Mouse (Mus musculus): ENCODE measurements around the gene Cfl1. TPM values are rescaled to one million over a fixed set of nuclear protein-coding genes. Genes with fewer than 3 reads are reported as not detected.
"Not testable (repeated sequence)": the region's sequence is repeated elsewhere in the genome, so short reads cannot be mapped to it uniquely, and the experiment has no call there.

The Cfl1 gene
- polyA plus RNA-seq, 1 experiment from 2014 or later, result 1,341 TPM

GRCm38 (mm10) chr19:5481398-5481797 lies 8.9 kb upstream of the Cfl1 start:
- Histone ChIP-seq H3K9me3 (replicated peaks) (no peaks in the 10 kb centered on the region), H3K4me3 (replicated peaks) (no peak overlapping the region), H3K9ac (no peak overlapping the region), H3K36me3 (peaks cover 52% of the 10 kb centered on the region), H3K27me3 (0 out of 2 replicates have a peak, but pooled peaks cover 3% of the 10 kb centered on the region), H3K4me2 (no peak overlapping the region), H3K27ac (no peak overlapping the region), H3K4me1 (replicated peaks) (peaks cover 15% of the 10 kb centered on the region)
- WGBS (ENCODE audit: insufficient replicate concordance), result 83% methylated on average over 10 of the region's 10 CpGs
- no peak for DNase-seq
- ATAC-seq (ENCODE audit: low read depth), result no peak

GRCm38 (mm10) chr19:5483386-5484359 lies 6.6 kb upstream of the Cfl1 start:
- no peak for ATAC-seq (ENCODE audit: low read depth)

GRCm38 (mm10) chr19:5484496-5484895 lies 5.8 kb upstream of the Cfl1 start:
- H3K36me3 ChIP-seq, result peaks cover 52% of the 10 kb centered on the region
- ATAC-seq (ENCODE audit: low read depth) (no peak), DNase-seq (no peak)
- H3K27me3 ChIP-seq, result no peaks in the 10 kb centered on the region
- no peaks in the 10 kb centered on the region for H3K9me3 ChIP-seq (replicated peaks)
- no peak overlapping the region for H3K27ac ChIP-seq
- H3K4me3 ChIP-seq (replicated peaks), result no peak overlapping the region
- H3K9ac ChIP-seq, result no peak overlapping the region
- H3K4me1 ChIP-seq (replicated peaks), result peaks cover 37% of the 10 kb centered on the region
- no peak overlapping the region for H3K4me2 ChIP-seq
- 82% methylated on average over 5 of the region's 5 CpGs for WGBS (ENCODE audit: insufficient replicate concordance)

More at GRCm38 (mm10) chr19:5483386-5484359, 6.6 kb upstream of the Cfl1 start:
- Histone ChIP-seq H3K4me3 (replicated peaks) (no peak overlapping the region), H3K4me1 (replicated peaks) (peaks cover 30% of the 10 kb centered on the region), H3K9me3 (replicated peaks) (no peaks in the 10 kb centered on the region), H3K9ac (no peak overlapping the region), H3K36me3 (peaks cover 52% of the 10 kb centered on the region), H3K27me3 (no peaks in the 10 kb centered on the region), H3K27ac (no peak overlapping the region), H3K4me2 (no peak overlapping the region)
- WGBS (ENCODE audit: insufficient replicate concordance), result 80% methylated on average over 19 of the region's 19 CpGs
- no peak for DNase-seq

GRCm38 (mm10) chr19:5485371-5485770 lies 4.9 kb upstream of the Cfl1 start:
- no peak overlapping the region for H3K27ac ChIP-seq
- DNase-seq (no peak), ATAC-seq (ENCODE audit: low read depth) (no peak)
- 84% methylated on average over 8 of the region's 8 CpGs for WGBS (ENCODE audit: insufficient replicate concordance)
- no peaks in the 10 kb centered on the region for H3K27me3 ChIP-seq
- H3K9me3 ChIP-seq (replicated peaks), result no peaks in the 10 kb centered on the region
- peaks cover 52% of the 10 kb centered on the region for H3K36me3 ChIP-seq
- peaks cover 43% of the 10 kb centered on the region for H3K4me1 ChIP-seq (replicated peaks)
- no peak overlapping the region for H3K4me3 ChIP-seq (replicated peaks)
- H3K9ac ChIP-seq, result no peak overlapping the region
- no peak overlapping the region for H3K4me2 ChIP-seq

GRCm38 (mm10) chr19:5485821-5486220 lies 4.4 kb upstream of the Cfl1 start:
- WGBS (ENCODE audit: insufficient replicate concordance), result 85% methylated on average over 7 of the region's 7 CpGs

GRCm38 (mm10) chr19:5486286-5486685 lies 4.0 kb upstream of the Cfl1 start:
- Histone ChIP-seq H3K36me3 (peaks cover 50% of the 10 kb centered on the region), H3K4me3 (replicated peaks) (no peak overlapping the region), H3K27me3 (no peaks in the 10 kb centered on the region), H3K4me1 (replicated peaks) (peaks cover 43% of the 10 kb centered on the region), H3K4me2 (0 out of 2 replicates have a peak overlapping the region, but pooled peaks have one; percentile 86), H3K27ac (no peak overlapping the region), H3K9me3 (replicated peaks) (no peaks in the 10 kb centered on the region), H3K9ac (peak overlapping the region; percentile 76)
- WGBS (ENCODE audit: insufficient replicate concordance), result 83% methylated on average over 8 of the region's 8 CpGs
- ATAC-seq (ENCODE audit: low read depth) (no peak), DNase-seq (no peak)

More at GRCm38 (mm10) chr19:5485821-5486220, 4.4 kb upstream of the Cfl1 start:
- Histone ChIP-seq H3K9ac (no peak overlapping the region), H3K4me3 (replicated peaks) (no peak overlapping the region), H3K4me2 (no peak overlapping the region), H3K4me1 (replicated peaks) (peaks cover 43% of the 10 kb centered on the region), H3K27ac (no peak overlapping the region), H3K9me3 (replicated peaks) (no peaks in the 10 kb centered on the region), H3K36me3 (peaks cover 52% of the 10 kb centered on the region), H3K27me3 (no peaks in the 10 kb centered on the region)
- DNase-seq (no peak), ATAC-seq (ENCODE audit: low read depth) (no peak)

GRCm38 (mm10) chr19:5486771-5487170 lies 3.5 kb upstream of the Cfl1 start:
- DNase-seq (no peak), ATAC-seq (ENCODE audit: low read depth) (no peak)
- peak overlapping the region; percentile 76 for H3K9ac ChIP-seq
- WGBS (ENCODE audit: insufficient replicate concordance), result 78% methylated on average over 4 of the region's 4 CpGs
- peak overlapping the region; percentile 6; the same call in 1 of the 2 replicates for H3K27ac ChIP-seq
- H3K4me3 ChIP-seq (replicated peaks), result peak overlapping the region; percentile 99
- H3K36me3 ChIP-seq, result peaks cover 47% of the 10 kb centered on the region
- H3K4me1 ChIP-seq (replicated peaks), result peaks cover 46% of the 10 kb centered on the region
- no peaks in the 10 kb centered on the region for H3K9me3 ChIP-seq (replicated peaks)
- H3K27me3 ChIP-seq, result no peaks in the 10 kb centered on the region
- H3K4me2 ChIP-seq, result peak overlapping the region; percentile 86

- under 1% methylated on average over 39 of the region's 39 CpGs for WGBS (ENCODE audit: insufficient replicate concordance)
Observed at GRCm38 (mm10) chr19:5487768-5488550, 2.3 kb upstream of the Cfl1 start, which contains the start of gene Mus81. TSS of gene Mus81 (minus strand) at chr19:5488402.

GRCm38 (mm10) chr19:5488878-5489571 lies 1.2 kb upstream of the Cfl1 start:
- peak; percentile 80 for ATAC-seq (ENCODE audit: low read depth)
- H3K4me1 ChIP-seq (replicated peaks), result peaks cover 58% of the 10 kb centered on the region
- H3K4me3 ChIP-seq (replicated peaks), result peak overlapping the region; percentile 99
- H3K4me2 ChIP-seq, result peak overlapping the region; percentile 86
- no peaks in the 10 kb centered on the region for H3K9me3 ChIP-seq (replicated peaks)
- WGBS (ENCODE audit: insufficient replicate concordance), result under 1% methylated on average over 26 of the region's 26 CpGs
- peak overlapping the region; percentile 100 for H3K27ac ChIP-seq
- H3K27me3 ChIP-seq, result no peaks in the 10 kb centered on the region
- peak; percentile 97 for DNase-seq
- H3K36me3 ChIP-seq, result peaks cover 48% of the 10 kb centered on the region
- peak overlapping the region; percentile 76 for H3K9ac ChIP-seq

More at GRCm38 (mm10) chr19:5487768-5488550, 2.3 kb upstream of the Cfl1 start, which contains the start of gene Mus81:
- no peaks in the 10 kb centered on the region for H3K27me3 ChIP-seq
- H3K36me3 ChIP-seq, result peaks cover 48% of the 10 kb centered on the region
- peak within 1 kb of the TSS; percentile 99 for H3K4me3 ChIP-seq (replicated peaks)
- peak; percentile 94 for DNase-seq
- peak within 1 kb of the TSS; percentile 100 for H3K27ac ChIP-seq
- peak; percentile 72 for ATAC-seq (ENCODE audit: low read depth)
- H3K4me1 ChIP-seq (replicated peaks), result peaks cover 58% of the 10 kb centered on the region
- peak within 1 kb of the TSS; percentile 76 for H3K9ac ChIP-seq
- peak within 1 kb of the TSS; percentile 86 for H3K4me2 ChIP-seq
- H3K9me3 ChIP-seq (replicated peaks), result no peaks in the 10 kb centered on the region

GRCm38 (mm10) chr19:5489721-5490120 lies 534 bp upstream of the Cfl1 start:
- WGBS (ENCODE audit: insufficient replicate concordance), result 31% methylated on average over 10 of the region's 10 CpGs
- ATAC-seq (ENCODE audit: low read depth); H3K27me3 ChIP-seq; DNase-seq; H3K9me3 ChIP-seq (replicated peaks): not testable (repeated sequence)
- Histone ChIP-seq H3K27ac (peak overlapping the region; percentile 100), H3K4me3 (replicated peaks) (peak overlapping the region; percentile 99), H3K4me2 (peak overlapping the region; percentile 86), H3K4me1 (replicated peaks) (peaks cover 60% of the 10 kb centered on the region), H3K36me3 (peaks cover 48% of the 10 kb centered on the region), H3K9ac (peak overlapping the region; percentile 51)

Measured in liver, embryonic 13.5 days (tissue).